Mouse (Mus musculus) left cerebral cortex, postnatal 14 days (tissue): Measurements from ENCODE around the gene Gpr152. TPM values are rescaled to one million over a fixed set of nuclear protein-coding genes. Genes with fewer than 3 reads are reported as not detected.

ENCODE experiments used
- DNase-seq, 2 experiments: peaks; one replicate each; pipeline ENCODE4 v3.0.0; 2021 to 2022; ENCODE audit warnings: low spot score in 2 of 2, mixed read lengths in 1 of 2
- intact Hi-C: fragments of 180-260 bp; cut with DNase I; formaldehyde crosslinking; loops from one replicate; pipeline ENCODE4 v1.15.1; 2025
- long read RNA-seq, 2 experiments: library from polyadenylated mRNA; stranded (forward); transcript quantifications; one replicate each; pipeline ENCODE4 v2.0.0; 2021
- total RNA-seq, 2 experiments: library from RNA; stranded (reverse); gene quantifications; 2 replicates each; pipeline ENCODE4 v1.2.3; 2021

The Gpr152 gene
- total RNA-seq = not detected
- long read RNA-seq, experiment 1 = 0 reads
- long read RNA-seq, experiment 2 = 0 reads

GRCm38 (mm10) chr19:4139446-4139845 is at the start of gene Gpr152:
Gene Gpr152, plus strand, starts transcription at chr19:4139787.
- intact Hi-C loops = no loop called here
- no peak for DNase-seq

GRCm38 (mm10) chr19:4090446-4090845 is 49.1 kb upstream of the Gpr152 start:
- intact Hi-C loops = no loop called here
- no peak for DNase-seq

GRCm38 (mm10) chr19:4091383-4091782 is 48.2 kb upstream of the Gpr152 start:
- DNase-seq = no peak
- intact Hi-C loops = no loop called here

DNA sequence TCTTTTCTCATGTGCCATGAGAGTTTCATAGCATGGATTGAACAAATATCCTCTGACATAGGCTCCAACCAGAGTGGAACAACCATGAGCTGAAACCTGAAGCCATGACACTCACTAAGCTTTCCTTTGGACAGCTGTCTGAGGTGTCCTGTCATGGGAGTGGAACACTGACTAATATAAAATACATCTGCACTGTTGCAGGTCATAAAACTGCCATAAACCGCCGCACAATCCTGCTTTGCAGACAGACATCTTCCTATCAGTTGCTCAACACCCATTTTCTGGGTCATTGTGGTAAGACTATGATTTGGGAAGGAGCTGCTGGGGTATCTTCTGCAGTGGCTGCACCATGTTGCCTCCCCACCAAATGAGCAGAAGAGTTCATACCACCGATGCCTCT is 46.8 kb upstream of the Gpr152 start:
- intact Hi-C loops = no loop called here
- no peak for DNase-seq

GRCm38 (mm10) chr19:4093772-4094171 is 45.8 kb upstream of the Gpr152 start:
- intact Hi-C loops = no loop called here
- no peak for DNase-seq

DNA sequence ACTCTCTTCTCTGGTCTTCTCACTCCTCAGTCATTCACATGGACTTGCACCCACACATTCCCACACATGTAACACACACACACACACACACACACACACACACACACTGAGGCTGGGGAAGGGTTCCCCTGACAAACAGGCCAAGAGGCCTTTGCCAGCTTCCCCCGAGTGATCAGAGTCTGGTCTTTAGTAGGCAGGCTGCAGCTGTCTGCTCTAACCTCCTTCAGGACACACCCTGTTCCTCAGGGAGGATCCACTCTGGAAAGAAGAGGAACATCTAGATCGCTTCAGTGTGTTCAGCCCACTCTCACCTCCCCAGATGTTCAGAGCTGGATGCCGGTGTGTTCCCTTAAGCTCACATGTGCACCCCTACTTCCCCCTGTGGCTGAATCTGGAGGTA is 45.2 kb upstream of the Gpr152 start:
- intact Hi-C loops = no loop called here
- no peak for DNase-seq

DNA sequence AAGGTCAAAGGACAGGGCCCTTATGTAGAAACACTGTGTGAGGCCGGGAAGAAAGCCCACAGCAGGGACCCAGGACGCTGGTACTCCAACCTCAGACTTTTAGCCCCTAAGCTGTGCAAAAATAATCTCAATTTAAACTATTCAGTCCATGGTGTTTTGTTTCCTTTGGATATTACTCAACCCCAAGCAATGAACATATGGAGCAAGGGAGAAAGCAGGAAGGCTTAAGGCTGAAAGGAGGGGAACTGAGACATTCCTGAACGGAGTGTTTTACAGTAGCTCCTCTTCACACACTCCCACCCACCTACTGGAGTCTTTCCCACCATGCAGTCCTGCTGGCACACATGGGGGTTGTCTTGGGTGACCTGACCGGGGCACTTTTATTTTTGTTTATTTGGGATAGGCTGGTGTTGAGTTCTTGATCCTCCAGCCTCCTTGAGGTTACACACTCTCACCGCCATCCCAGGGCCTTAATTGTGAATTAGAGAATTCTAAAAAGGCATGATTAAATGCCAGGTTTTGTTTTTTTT is 44.7 kb upstream of the Gpr152 start:
- DNase-seq = peak in 1 of 2 experiments; percentile 26
- intact Hi-C loops = loop anchor here (5.0 kb wide), 1 partner anchor 48 kb away; the partner anchor contains the start of gene Gstp2

GRCm38 (mm10) chr19:4095802-4096201 is 43.8 kb upstream of the Gpr152 start:
- intact Hi-C loops = loop anchor here (5.0 kb wide), 1 partner anchor 49 kb away; the partner anchor contains the start of gene Gstp2
- no peak for DNase-seq

GRCm38 (mm10) chr19:4096642-4097440 is 42.7 kb upstream of the Gpr152 start, which contains the start of gene Cdk2ap2:
Gene Cdk2ap2, plus strand, starts transcription at chr19:4097182.
- intact Hi-C loops = loop anchor here (5.0 kb wide), 1 partner anchor 50 kb away; the partner anchor contains the start of gene Gstp2
- peak; percentile 99 to 100 for DNase-seq

DNA sequence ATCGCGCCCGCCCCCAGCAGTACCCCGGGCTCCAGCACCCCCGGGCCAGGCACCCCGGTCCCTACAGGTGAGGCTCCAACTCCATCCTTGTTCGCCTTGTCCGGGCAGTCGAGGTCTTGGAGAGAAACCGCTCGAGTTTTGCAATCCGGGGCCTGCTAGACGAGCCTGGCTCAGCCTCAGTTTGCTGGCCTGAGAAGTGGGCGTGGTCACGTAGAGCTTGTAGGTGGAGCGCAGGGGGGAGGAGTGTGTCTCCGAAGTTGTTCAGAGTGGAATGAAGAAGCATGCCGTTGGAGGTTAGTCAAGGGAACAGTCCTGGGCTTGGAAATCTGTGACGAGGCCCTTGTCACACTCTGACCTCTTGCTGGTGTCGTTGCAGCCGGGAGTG is 42.2 kb upstream of the Gpr152 start:
- intact Hi-C loops = loop anchor here (5.0 kb wide), 1 partner anchor 50 kb away; the partner anchor contains the start of gene Gstp2
- peak in 1 of 2 experiments; percentile 68 for DNase-seq

GRCm38 (mm10) chr19:4098426-4098825 is 41.2 kb upstream of the Gpr152 start:
- intact Hi-C loops = loop anchor here (2.0 to 5.0 kb wide), 2 partner anchors 51 to 130 kb away; partner anchors contain the start of gene Gstp2
- peak in 1 of 2 experiments; percentile 22 for DNase-seq

DNA sequence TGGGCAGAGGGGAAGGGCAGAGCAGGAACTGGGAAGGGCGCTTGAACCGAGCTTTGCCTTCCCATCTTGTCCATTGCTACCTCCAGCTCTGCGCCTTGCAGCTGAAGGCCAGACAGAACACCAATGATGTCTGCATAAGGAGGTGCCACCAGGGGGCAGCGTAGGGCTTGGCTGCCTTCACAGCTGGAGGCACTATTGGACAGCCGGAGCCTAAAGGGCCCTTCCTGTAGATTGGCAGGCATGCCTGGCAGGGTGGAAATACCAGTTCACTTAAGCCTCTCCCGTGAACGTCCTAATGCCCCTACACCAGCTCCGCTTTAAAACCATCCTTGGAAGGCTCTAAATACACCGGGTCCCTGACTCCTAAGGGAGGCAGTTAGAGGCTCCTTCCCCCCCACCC is 40.5 kb upstream of the Gpr152 start:
- intact Hi-C loops = loop anchor here (2.0 to 5.0 kb wide), 2 partner anchors 52 to 130 kb away; partner anchors contain the start of gene Gstp2
- DNase-seq = peak; percentile 92

DNA sequence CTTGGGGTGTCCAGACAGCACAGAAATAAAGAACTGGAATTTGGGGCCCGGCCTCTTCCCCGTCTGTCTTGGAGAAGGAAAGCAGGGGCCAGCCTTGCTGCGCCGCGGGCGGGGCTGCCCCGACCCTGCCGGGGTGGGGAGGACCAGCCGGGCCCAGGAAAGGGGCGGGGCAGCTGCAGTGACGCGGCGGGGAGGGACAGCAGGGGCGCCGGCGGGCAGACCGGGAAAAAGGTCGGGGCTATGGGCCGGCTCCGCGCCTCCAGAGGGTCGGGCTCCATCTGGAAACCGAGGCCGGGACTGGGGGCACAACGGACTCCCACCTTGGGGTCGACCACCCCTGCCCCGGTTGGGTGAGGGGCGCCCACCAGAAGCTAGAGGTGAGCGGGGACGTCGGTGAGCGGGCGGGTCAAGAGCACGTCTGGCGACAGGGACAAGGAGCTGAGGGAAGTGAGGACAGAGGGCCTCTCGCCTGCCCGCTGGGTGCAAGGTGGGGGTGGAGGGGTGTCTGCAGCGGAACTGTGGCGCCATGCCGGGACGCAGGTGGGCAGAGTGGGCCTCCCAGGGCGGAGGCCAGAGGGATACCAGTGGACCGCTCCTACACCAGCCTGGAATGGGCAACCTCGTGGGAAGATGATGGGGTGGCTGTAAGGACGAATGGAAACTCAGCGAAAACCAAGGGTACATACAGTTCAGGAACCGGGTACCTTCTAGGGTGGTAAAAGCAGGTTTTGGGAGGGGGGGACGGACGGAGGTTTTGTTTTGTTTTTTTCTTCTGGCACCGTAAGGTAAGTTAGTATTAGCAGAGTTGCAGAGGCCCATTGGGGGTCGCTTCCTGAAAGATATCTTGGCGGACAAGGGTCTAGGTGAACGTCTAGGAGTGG is 39.5 kb upstream of the Gpr152 start, which contains the start of gene Pitpnm1:
Gene Pitpnm1 (plus strand): TSS at position 162 of the 881 bp plus-strand sequence.
- intact Hi-C loops = loop anchor here (2.0 to 5.0 kb wide), 2 partner anchors 53 to 129 kb away; partner anchors contain the start of gene Gstp2
- DNase-seq = peak; percentile 17 to 52

GRCm38 (mm10) chr19:4100718-4101261 is 38.8 kb upstream of the Gpr152 start:
- intact Hi-C loops = no loop called here
- peak; percentile 66 to 75 for DNase-seq

GRCm38 (mm10) chr19:4101466-4101865 is 38.1 kb upstream of the Gpr152 start:
- peak in 1 of 2 experiments; percentile 16 for DNase-seq
- intact Hi-C loops = no loop called here

DNA sequence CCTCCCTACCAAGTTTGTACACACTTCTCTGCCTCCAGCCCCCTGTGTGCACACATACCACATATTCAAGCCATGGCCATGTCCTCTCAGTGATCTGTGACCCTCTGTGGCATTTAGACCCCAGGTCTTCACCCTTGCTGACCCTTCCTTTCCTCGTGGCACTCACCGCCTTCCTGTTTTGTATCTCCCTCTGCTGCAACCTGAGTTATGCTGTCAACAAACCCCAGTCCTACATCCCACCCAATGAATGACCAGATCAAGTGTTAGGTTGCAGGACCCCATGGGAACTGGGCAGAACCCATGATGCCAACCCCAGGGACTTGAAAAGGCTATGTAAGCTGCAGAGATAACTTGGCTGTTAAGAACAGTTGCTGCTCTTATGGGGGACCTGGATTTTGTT is 37.5 kb upstream of the Gpr152 start:
- DNase-seq = peak in 1 of 2 experiments; percentile 7
- intact Hi-C loops = no loop called here

DNA sequence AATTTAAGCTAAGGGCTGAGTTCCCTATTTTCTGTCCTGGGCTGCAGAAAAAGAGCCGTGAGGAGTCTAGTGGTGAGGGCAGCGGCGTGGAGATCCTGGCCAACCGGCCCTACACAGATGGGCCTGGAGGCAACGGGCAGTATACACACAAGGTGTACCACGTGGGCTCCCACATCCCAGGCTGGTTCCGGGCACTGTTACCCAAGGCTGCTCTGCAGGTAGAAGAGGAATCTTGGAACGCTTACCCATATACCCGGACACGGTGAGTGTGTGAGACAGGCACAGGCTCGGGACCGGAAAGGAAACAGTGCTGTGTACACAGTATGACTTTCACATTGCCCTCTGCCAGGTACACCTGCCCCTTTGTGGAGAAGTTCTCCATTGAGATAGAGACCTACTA is 37.0 kb upstream of the Gpr152 start:
- no peak for DNase-seq
- intact Hi-C loops = no loop called here

DNA sequence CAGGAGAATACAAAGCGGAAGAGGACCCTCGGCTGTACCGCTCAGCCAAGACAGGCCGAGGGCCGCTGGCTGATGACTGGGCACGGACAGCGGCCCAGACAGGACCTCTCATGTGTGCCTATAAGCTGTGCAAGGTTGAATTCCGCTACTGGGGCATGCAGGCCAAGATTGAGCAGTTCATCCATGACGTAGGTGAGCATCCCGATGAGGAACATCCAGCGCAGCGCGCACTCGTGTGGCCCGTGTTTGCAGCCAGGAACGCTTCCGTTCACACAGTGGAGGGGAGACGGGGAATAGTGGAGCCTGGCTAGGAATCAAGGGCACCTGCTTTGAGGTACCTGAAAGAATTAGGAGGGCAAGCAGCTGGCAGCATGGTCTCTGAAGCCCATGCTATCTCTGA is 36.3 kb upstream of the Gpr152 start:
- no peak for DNase-seq
- intact Hi-C loops = no loop called here

DNA sequence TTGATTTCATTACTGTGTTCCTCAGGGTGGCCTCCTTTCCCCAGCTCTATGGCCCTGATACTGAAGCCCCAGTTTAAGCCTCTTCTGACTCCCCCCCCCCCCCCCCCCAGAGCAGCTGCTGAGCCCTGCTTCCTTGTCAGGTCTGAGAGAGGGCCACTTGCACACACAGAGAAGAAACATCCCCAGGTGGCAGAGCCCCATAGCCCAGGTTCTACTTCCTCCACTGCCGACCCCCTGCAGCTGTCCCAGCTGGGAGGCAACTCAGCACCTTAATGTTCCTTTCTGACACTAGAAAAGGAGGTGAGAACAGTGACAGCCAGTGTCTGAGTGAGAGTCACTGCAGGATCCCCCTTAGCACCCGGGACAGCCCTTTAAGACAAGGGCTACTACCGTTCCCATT is 35.8 kb upstream of the Gpr152 start:
- DNase-seq = no peak
- intact Hi-C loops = no loop called here
